Mouse (Mus musculus) brain, embryonic 14.5 days (tissue): ENCODE measurements around the gene Arhgef40.

Experiments
- CTCF ChIP-seq: fragments of 200-500 bp; IDR thresholded peaks from 2 replicates; pipeline ENCODE4 v1.5.1; 2012; ENCODE audit warnings: inconsistent platforms, mild to moderate bottlenecking, moderate library complexity, borderline replicate concordance; ENCODE audit not compliant: insufficient read depth, insufficient read length; ENCODE audit errors: extremely low read depth
- POLR2A ChIP-seq: fragments of 200-500 bp; IDR thresholded peaks from 2 replicates; pipeline ENCODE4 v1.6.1; 2012; ENCODE audit warnings: mild to moderate bottlenecking, inconsistent platforms, borderline replicate concordance; ENCODE audit not compliant: poor library complexity, insufficient read depth, insufficient read length, severe bottlenecking; ENCODE audit errors: extremely low read depth

GRCm38 (mm10) chr14:51985301-51986152, 1.0 kb downstream of the Arhgef40 start:
- no peak for TF ChIP-seq CTCF
- no peak for TF ChIP-seq POLR2A
